Mouse (Mus musculus) natural killer cell, adult 2 months (primary cell): Measurements from ENCODE around the gene Olfr1475.
"Not testable (repeated sequence)": the region's sequence is repeated elsewhere in the genome, so short reads cannot be mapped to it uniquely, and the experiment has no call there.

ENCODE experiments used
- DNase-seq, 2 experiments: peaks; one replicate each; pipeline ENCODE4 v3.0.0; 2022; ENCODE audit warnings: low spot score in 2 of 2

The Olfr1475 gene

GRCm38 (mm10) chr19:13480096-13480495, at the start of gene Olfr1475:
Olfr1475 (minus strand) TSS chr19:13480196.
- no peak for DNase-seq

GRCm38 (mm10) chr19:13527613-13528012, 47.6 kb upstream of the Olfr1475 start, which contains the start of gene Olfr1480:
Olfr1480 (plus strand) TSS chr19:13527913.
- DNase-seq = no peak

GRCm38 (mm10) chr19:13500246-13500645, 20.2 kb upstream of the Olfr1475 start, which contains the start of gene Olfr1477:
Olfr1477 (plus strand) TSS chr19:13500546.
- no peak for DNase-seq

- not testable (repeated sequence) for DNase-seq
Observed at GRCm38 (mm10) chr19:13469265-13469664, 10.7 kb downstream of the Olfr1475 start, which contains the start of gene Olfr1474. Olfr1474 (plus strand) TSS chr19:13469565.

GRCm38 (mm10) chr19:13455986-13456385, 24.0 kb downstream of the Olfr1475 start, which contains the start of gene Olfr1472:
Olfr1472 (minus strand) TSS chr19:13456086.
- DNase-seq = no peak

GRCm38 (mm10) chr19:13443109-13443508, 36.9 kb downstream of the Olfr1475 start, which contains the start of gene Olfr1471:
Olfr1471 (plus strand) TSS chr19:13443409.
- not testable (repeated sequence) for DNase-seq
